Mouse (Mus musculus) cerebellum, postnatal 14 days (tissue): ENCODE measurements at regions not wholly inside any gene's neighbourhood (a gene's known extent, or its start where the extent isn't known, plus 50 kb on each side); places are given as distances from the start of the nearest gene placed in this dataset.

Experiments
- DNase-seq, 2 experiments: peaks; one replicate each; pipeline ENCODE4 v3.0.0; 2021; ENCODE audit warnings: mixed read lengths in 2 of 2

GRCm38 (mm10) chr3:148112204-148112603 lies 878.2 kb downstream of the Adgrl2 start:
- DNase-seq, result no peak

- no peak for DNase-seq
Observed at GRCm38 (mm10) chr3:148107031-148107430, 883.3 kb downstream of the Adgrl2 start.

GRCm38 (mm10) chr3:148093930-148094329 lies 896.4 kb downstream of the Adgrl2 start:
- no peak for DNase-seq

GRCm38 (mm10) chr3:148075841-148076240 lies 914.5 kb downstream of the Adgrl2 start:
- DNase-seq, result no peak

DNA sequence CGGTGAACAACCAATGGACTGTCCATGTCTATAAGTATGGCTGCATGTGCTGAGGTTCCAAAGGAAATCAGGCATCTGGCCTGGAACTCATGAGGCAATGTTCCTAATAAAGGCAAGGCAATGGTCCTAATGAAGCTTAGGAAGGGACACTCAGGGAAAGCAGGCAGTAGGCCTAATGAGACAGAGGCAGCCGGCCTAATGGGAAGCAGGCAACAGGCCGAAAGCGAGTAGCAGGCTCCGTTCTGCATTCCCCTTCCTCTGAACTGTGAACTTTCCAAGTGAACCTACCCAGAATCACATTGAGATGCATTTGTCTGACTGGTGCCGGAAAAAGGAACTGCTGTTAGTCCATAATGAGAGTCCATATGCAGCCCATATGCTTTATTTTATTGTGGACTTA lies 923.7 kb downstream of the Adgrl2 start:
- DNase-seq, result no peak

- DNase-seq, result no peak
Observed at GRCm38 (mm10) chr3:148056074-148056473, 934.3 kb downstream of the Adgrl2 start.

- no peak for DNase-seq
Observed at GRCm38 (mm10) chr3:148052516-148052915, 937.8 kb downstream of the Adgrl2 start.

DNA sequence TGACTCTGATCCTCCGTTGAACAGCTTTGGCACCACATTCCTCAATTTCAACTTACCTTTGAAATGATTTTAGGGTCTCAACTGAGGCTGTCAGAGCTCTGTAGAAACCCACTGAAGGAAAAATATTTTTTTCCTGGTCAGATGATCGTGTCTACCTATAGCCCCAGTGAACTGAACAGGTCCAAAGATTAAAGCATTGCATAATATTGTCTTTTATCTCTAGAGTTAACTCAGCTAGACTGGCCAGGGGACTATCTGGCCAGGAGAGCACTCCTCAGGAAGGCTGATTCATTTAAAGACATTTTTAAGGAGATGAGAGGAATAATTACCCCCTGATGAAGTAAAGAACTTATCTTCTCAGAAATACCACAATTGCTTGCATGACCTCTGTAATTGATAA lies 942.1 kb downstream of the Adgrl2 start:
- DNase-seq, result no peak

- no peak for DNase-seq
Observed at GRCm38 (mm10) chr3:148032532-148032931, 957.8 kb downstream of the Adgrl2 start.

GRCm38 (mm10) chr3:148005831-148006230 lies 984.5 kb downstream of the Adgrl2 start:
- DNase-seq, result no peak

DNA sequence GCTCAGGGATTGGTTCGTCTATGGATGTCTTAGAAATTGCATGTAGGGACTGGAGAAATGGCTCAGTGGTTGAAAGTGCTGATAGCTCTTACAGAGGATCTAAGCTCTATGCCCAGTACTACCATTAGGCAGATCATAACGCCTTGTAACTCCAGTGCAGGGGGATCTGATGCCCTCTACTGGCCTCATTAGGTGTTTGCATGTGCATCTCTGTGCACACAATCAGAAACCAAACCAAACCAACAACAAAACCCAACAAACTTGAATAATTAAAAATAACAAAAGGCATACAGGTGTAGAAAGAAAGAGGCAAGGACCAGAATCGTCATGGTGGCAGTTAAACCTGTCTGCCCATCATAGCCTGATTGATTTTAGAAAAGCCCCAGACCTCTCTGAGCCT lies 986.3 kb downstream of the Adgrl2 start:
- DNase-seq, result no peak

DNA sequence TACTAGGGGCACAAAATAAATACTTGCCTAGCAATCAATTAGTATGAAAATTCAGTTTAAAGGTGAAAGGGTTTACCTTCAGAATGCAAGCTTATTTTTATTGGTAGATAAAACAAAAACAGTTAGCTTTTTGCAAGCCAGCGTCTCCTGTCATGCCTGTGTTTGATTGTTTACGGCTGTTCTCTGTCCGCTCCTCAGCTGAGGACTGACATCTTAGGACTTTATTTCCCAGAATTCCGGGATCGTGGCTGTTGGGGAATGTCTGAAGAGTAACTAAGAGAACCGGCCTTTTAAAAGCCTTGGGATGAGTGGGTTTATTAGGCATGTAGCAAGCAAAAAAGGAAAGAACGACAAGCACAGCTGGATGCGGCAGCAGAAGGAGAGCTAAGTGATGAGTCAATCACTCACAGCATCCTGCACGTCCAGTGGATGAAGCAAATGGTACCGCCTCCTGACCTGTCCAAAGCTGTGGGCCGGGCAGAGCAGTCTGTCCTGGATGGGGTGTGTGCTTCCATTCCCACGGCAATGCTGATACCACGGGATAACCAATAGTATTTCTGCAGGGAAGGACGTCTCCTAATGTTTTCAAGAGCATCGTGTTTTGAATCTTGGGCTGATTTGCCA lies 990.9 kb downstream of the Adgrl2 start:
- DNase-seq, result no peak

DNA sequence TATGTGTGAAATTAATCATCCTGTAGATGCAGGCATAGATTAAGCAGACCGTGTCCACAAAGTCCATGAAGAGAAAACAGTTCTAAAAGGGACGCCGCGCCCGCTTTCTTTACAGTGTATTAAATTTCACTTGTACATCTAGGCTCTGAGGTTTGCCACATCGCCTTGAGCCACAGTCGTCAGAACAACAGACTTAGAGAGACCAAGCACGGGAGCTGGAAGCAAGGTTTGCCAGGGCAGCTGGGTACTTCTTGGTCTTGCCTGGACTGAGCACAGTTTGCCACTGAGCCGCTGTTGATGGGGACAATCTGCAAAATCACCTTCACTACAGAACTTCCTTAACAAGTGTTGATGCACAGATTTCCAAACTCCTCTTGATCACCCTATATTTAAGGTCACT lies 998.6 kb downstream of the Adgrl2 start:
- DNase-seq, result no peak

- peak in 1 of 2 experiments; percentile 15 for DNase-seq
Observed at GRCm38 (mm10) chr3:147990831-147991230, 999.5 kb downstream of the Adgrl2 start.

- DNase-seq, result no peak
Observed at GRCm38 (mm10) chr3:147982831-147983230, 1007.5 kb downstream of the Adgrl2 start.

- DNase-seq, result no peak
Observed at GRCm38 (mm10) chr3:147981621-147982020, 1008.7 kb downstream of the Adgrl2 start.

DNA sequence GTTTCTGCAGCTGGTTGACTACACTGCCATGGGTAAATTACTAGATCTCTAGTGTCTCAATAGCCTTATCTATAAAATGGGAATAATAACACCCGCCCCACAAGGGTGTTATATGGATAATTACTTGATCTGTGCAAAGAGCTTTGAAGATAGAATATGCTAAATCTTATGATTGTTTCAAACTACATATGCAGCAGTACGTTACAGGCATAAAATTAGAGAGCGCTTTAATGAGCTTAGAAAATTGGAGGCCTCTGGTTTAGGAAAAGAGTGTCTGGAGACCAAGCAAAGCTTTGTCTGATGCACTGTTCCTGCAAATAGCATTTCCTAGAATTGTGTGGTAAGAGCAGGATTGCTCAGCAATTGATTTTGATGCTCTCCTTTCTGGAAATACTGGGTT lies 1013.8 kb downstream of the Adgrl2 start:
- no peak for DNase-seq

DNA sequence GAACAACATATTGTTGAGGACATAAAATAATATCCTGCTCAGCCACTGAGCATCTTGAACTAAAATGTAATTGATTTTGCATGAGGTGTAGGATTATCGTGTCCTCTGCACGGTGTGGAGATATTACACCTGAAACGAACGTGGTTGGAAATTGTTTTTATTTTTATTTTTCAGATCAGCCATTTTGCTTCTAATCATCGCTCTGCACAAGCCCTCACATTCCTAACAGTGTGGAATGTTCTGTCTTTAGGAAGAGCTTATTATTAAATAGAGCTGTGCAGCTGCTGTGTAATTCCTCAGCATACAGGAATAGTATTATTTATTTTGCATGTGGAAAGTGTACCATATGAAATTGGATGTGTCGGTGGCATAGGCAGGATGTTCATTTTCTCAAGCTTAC lies 1014.3 kb downstream of the Adgrl2 start:
- DNase-seq, result no peak

- no peak for DNase-seq
Observed at GRCm38 (mm10) chr3:147975500-147975899, 1014.9 kb downstream of the Adgrl2 start.

DNA sequence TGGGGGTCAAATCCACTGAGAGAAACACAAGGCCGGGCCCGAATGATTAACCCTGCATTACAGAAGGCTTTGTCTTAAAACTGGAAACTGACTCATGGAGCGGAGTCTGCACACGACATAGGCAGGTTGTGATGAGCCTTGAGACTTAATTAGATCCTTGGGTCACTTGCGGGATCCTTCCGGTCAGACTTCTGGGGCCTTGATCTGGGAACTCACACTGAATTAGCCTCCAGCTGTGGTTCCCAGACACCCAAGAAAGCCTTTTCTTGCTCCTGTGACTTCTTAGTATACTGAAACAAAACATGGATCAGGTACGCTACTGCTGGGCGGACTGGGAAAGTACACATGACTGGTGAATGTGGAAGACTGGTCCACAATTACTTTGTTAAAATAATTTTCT lies 1015.8 kb downstream of the Adgrl2 start:
- no peak for DNase-seq

DNA sequence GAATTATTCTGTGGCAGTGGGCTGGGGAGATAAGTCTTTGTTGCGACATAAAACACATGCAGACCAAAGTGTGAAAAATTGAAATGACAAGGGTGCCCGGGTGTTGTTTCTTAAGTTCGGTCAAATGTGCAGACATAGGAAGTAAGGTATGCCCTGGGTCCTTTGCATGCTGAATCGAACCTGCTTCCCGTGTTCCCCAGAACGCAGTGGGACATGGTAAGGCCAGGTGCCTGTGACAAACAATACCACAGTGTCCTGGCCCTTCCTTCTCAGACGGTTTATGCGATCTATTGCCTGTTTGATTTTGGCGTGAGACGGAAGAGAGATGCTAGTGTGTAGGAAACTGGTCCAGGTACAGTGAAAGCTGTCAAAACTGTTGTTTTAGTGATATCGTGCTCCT lies 1022.1 kb downstream of the Adgrl2 start:
- DNase-seq, result no peak

DNA sequence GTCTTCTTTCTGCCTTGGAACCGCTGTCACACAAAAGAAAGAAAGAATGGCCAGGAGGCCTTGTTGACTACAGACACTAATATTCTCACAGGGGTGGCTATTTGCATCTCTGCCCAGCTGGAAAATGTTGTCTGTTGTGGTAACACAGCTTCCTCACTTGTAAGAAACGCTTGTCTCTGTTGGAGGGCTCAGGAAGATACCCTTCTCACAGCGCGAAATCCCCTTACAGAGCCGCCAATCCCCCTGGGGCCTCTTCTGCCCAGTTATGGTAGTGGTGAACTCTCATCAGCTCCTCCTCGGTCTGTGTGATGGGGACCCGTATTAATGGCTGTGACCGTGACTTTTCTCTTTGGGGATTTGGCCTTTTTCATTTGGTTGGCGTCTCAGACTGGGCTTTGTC lies 1022.5 kb downstream of the Adgrl2 start:
- DNase-seq, result no peak

DNA sequence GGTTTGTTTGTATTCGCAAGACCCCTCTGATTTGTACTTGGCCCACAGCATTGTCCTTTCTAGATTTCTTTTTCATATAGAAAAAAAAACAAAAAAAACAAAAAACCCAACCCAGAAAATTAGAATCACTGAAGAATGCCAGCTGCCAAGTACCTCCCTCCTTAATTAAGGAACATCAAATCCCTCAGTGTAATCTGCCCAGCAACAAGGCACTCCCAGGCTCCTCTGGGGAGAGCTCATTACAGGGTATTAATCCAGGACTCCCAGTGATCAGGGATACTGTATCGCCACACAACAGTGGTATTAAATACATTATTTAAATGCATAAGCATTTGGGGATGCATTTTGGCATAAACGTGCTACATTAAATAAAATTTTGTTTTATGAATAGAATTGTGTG lies 1023.1 kb downstream of the Adgrl2 start:
- no peak for DNase-seq

- DNase-seq, result no peak
Observed at GRCm38 (mm10) chr3:147966827-147967226, 1023.5 kb downstream of the Adgrl2 start.

GRCm38 (mm10) chr3:147966379-147966778 lies 1024.0 kb downstream of the Adgrl2 start:
- DNase-seq, result peak; percentile 38 to 46
